Mouse (Mus musculus): ENCODE results near the gene Acox1. TPM values are rescaled to one million over a fixed set of nuclear protein-coding genes. Genes with fewer than 3 reads are reported as not detected.

Gene Acox1
- polyA plus RNA-seq (2012; rRNA removed), result 251 and 265 TPM in 2 replicates

GRCm38 (mm10) chr11:116198639-116199531 lies at the start of gene Acox1, which contains the start of gene Ten1:
Gene Acox1 (minus strand): TSS chr11:116199045.
Gene Ten1 (plus strand): TSS chr11:116198855.
- TF ChIP-seq POLR2A (IDR thresholded peaks at IDR 0.05; ENCODE audit: low read depth, low read length), result peak; percentile 98
- TF ChIP-seq CTCF (conservative IDR thresholded peaks at IDR 0.05; ENCODE audit: insufficient read depth, insufficient read length, low read depth, low read length), result no peak
- DNase-seq, result peak; percentile 99
- peak within 1 kb of the TSS; percentile 94 for H3K27ac ChIP-seq (ENCODE audit: insufficient read depth, low read depth, low read length)
- WGBS, result under 1% methylated on average over 62 of the region's 62 CpGs
- no peaks in the 10 kb centered on the region for H3K27me3 ChIP-seq (replicated peaks; ENCODE audit: control insufficient read depth, insufficient read depth, low read length)
- H3K4me3 ChIP-seq (ENCODE audit: insufficient read depth, low read depth, low read length), result peak within 1 kb of the TSS; percentile 76
- H3K4me1 ChIP-seq (ENCODE audit: control insufficient read depth, insufficient read depth, low read length), result peaks cover 11% of the 10 kb centered on the region; the same call in 1 of the 2 replicates
- H3K36me3 ChIP-seq (ENCODE audit: control insufficient read depth, insufficient read depth, low read length), result no peaks in the 10 kb centered on the region; the same call in 1 of the 2 replicates

GRCm38 (mm10) chr11:116247502-116248222 lies 48.8 kb upstream of the Acox1 start:
- DNase-seq, result peak; percentile 69
- Histone ChIP-seq H3K27me3 (replicated peaks; ENCODE audit: control insufficient read depth, insufficient read depth, low read length) (no peaks in the 10 kb centered on the region), H3K27ac (ENCODE audit: insufficient read depth, low read depth, low read length) (0 out of 2 replicates have a peak overlapping the region, but pooled peaks have one; percentile 6), H3K36me3 (ENCODE audit: control insufficient read depth, insufficient read depth, low read length) (peaks cover 5% of the 10 kb centered on the region; the same call in 1 of the 2 replicates), H3K4me1 (ENCODE audit: control insufficient read depth, insufficient read depth, low read length) (peaks cover 23% of the 10 kb centered on the region; the same call in 1 of the 2 replicates), H3K4me3 (ENCODE audit: insufficient read depth, low read depth, low read length) (no peak overlapping the region)
- TF ChIP-seq CTCF (conservative IDR thresholded peaks at IDR 0.05; ENCODE audit: insufficient read depth, insufficient read length, low read depth, low read length) (no peak), POLR2A (IDR thresholded peaks at IDR 0.05; ENCODE audit: low read depth, low read length) (no peak)
- WGBS, result 48% methylated on average over 14 of the region's 14 CpGs

GRCm38 (mm10) chr11:116245616-116246015 lies 46.8 kb upstream of the Acox1 start:
- Histone ChIP-seq H3K27ac (ENCODE audit: insufficient read depth, low read depth, low read length) (no peak overlapping the region), H3K36me3 (ENCODE audit: control insufficient read depth, insufficient read depth, low read length) (peaks cover 4% of the 10 kb centered on the region; the same call in 1 of the 2 replicates)

GRCm38 (mm10) chr11:116244580-116244979 lies 45.7 kb upstream of the Acox1 start:
- Histone ChIP-seq H3K36me3 (ENCODE audit: control insufficient read depth, insufficient read depth, low read length) (peaks cover 4% of the 10 kb centered on the region; the same call in 1 of the 2 replicates), H3K4me3 (ENCODE audit: insufficient read depth, low read depth, low read length) (no peak overlapping the region), H3K4me1 (ENCODE audit: control insufficient read depth, insufficient read depth, low read length) (peaks cover 32% of the 10 kb centered on the region), H3K27ac (ENCODE audit: insufficient read depth, low read depth, low read length) (peak overlapping the region; percentile 61; the same call in 1 of the 2 replicates), H3K27me3 (replicated peaks; ENCODE audit: control insufficient read depth, insufficient read depth, low read length) (no peaks in the 10 kb centered on the region)
- peak; percentile 65 for DNase-seq
- WGBS, result 40% methylated on average over 8 of the region's 8 CpGs
- no peak for TF ChIP-seq CTCF (conservative IDR thresholded peaks at IDR 0.05; ENCODE audit: insufficient read depth, insufficient read length, low read depth, low read length)

More at GRCm38 (mm10) chr11:116245616-116246015, 46.8 kb upstream of the Acox1 start:
- peak; percentile 88 for DNase-seq
- no peaks in the 10 kb centered on the region for H3K27me3 ChIP-seq (replicated peaks; ENCODE audit: control insufficient read depth, insufficient read depth, low read length)
- peaks cover 32% of the 10 kb centered on the region for H3K4me1 ChIP-seq (ENCODE audit: control insufficient read depth, insufficient read depth, low read length)
- TF ChIP-seq POLR2A (IDR thresholded peaks at IDR 0.05; ENCODE audit: low read depth, low read length) (no peak), CTCF (conservative IDR thresholded peaks at IDR 0.05; ENCODE audit: insufficient read depth, insufficient read length, low read depth, low read length) (no peak)
- H3K4me3 ChIP-seq (ENCODE audit: insufficient read depth, low read depth, low read length), result no peak overlapping the region
- 52% methylated on average over 6 of the region's 6 CpGs for whole genome bisulfite sequencing

- Histone ChIP-seq H3K36me3 (ENCODE audit: control insufficient read depth, insufficient read depth, low read length) (peaks cover 4% of the 10 kb centered on the region; the same call in 1 of the 2 replicates), H3K4me1 (ENCODE audit: control insufficient read depth, insufficient read depth, low read length) (peaks cover 22% of the 10 kb centered on the region), H3K27me3 (replicated peaks; ENCODE audit: control insufficient read depth, insufficient read depth, low read length) (no peaks in the 10 kb centered on the region), H3K4me3 (ENCODE audit: insufficient read depth, low read depth, low read length) (no peak overlapping the region), H3K27ac (ENCODE audit: insufficient read depth, low read depth, low read length) (no peak overlapping the region)
- WGBS, result 38% methylated on average over 12 of the region's 12 CpGs
- TF ChIP-seq POLR2A (IDR thresholded peaks at IDR 0.05; ENCODE audit: low read depth, low read length) (no peak), CTCF (conservative IDR thresholded peaks at IDR 0.05; ENCODE audit: insufficient read depth, insufficient read length, low read depth, low read length) (no peak)
- DNase-seq, result peak; percentile 80
Measured at GRCm38 (mm10) chr11:116241744-116242235, 42.9 kb upstream of the Acox1 start.

GRCm38 (mm10) chr11:116239797-116240196 lies 41.0 kb upstream of the Acox1 start:
- H3K27ac ChIP-seq (ENCODE audit: insufficient read depth, low read depth, low read length), result no peak overlapping the region
- 46% methylated on average over 7 of the region's 7 CpGs for WGBS
- H3K36me3 ChIP-seq (ENCODE audit: control insufficient read depth, insufficient read depth, low read length), result no peaks in the 10 kb centered on the region
- H3K4me1 ChIP-seq (ENCODE audit: control insufficient read depth, insufficient read depth, low read length), result peaks cover 21% of the 10 kb centered on the region
- no peak for TF ChIP-seq POLR2A (IDR thresholded peaks at IDR 0.05; ENCODE audit: low read depth, low read length)
- TF ChIP-seq CTCF (conservative IDR thresholded peaks at IDR 0.05; ENCODE audit: insufficient read depth, insufficient read length, low read depth, low read length), result no peak
- no peak for DNase-seq
- H3K4me3 ChIP-seq (ENCODE audit: insufficient read depth, low read depth, low read length), result no peak overlapping the region
- no peaks in the 10 kb centered on the region for H3K27me3 ChIP-seq (replicated peaks; ENCODE audit: control insufficient read depth, insufficient read depth, low read length)
